Mouse (Mus musculus): ENCODE data around the gene Zmym2.

GRCm38 (mm10) chr14:56864641-56865040 lies 21.8 kb upstream of the Zmym2 start:
- no peak for TF ChIP-seq CTCF (IDR thresholded peaks at IDR 0.05; ENCODE audit: control insufficient read depth, insufficient read depth, insufficient replicate concordance, low read depth, low read length)
- TF ChIP-seq POLR2A (IDR thresholded peaks at IDR 0.05; ENCODE audit: control insufficient read depth, low read depth, low read length): no peak

Data from testis, adult 2 months (tissue).